Comparison of ENCODE assay signal across 9 mouse cellular contexts in the genomic region with DNA sequence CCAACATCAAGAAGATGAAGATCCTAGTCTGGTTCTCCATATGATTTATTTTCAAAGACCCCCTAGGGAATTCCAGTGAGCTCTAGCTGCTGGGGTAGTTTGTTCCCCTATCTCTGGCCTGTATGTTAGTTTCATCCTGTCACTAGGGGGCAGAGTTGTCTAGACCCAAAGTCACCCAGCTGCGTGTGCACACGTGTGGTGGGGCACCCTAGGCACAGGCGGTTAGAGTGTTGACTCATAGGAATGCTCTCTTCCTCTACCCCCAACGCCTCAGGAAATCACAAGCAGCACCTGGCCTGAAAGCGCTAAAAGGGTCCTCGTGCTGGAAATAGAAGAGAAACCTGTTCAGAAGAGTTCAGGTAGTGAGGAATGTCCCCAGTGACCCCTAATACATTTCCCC. TPM values are rescaled to one million over a fixed set of nuclear protein-coding genes. Genes with fewer than 3 reads are reported as not detected.
DNase-seq lines count a peak whose midpoint lies in the region; ATAC-seq and TF ChIP-seq lines count a peak whose summit lies in the region.
"Had no signal": no experiment of that assay in that cellular context is flagged by ENCODE, and none has a peak within 500 bp of the region (broad histone marks: within the 10 kb centered on the region; RNA-seq: fewer than 3 reads in every experiment).

No protein-coding gene starts in this region.

- H3K9ac ChIP-seq in intestine, embryonic 15.5 days, result no peak overlapping the region
- no peak overlapping the region for H3K9ac ChIP-seq in midbrain, embryonic 16.5 days (ENCODE audit: low read depth, low read length)

- TF ChIP-seq POLR2A in spleen, adult 2 months (IDR thresholded peaks at IDR 0.05; ENCODE audit: low read depth, low read length), result no peak

- peak; percentile 66; the same call in 1 of the 2 replicates for ATAC-seq in intestine, embryonic 15.5 days
- no peak for ATAC-seq in midbrain, embryonic 16.5 days
- ATAC-seq: Patski had no signal

- no peak overlapping the region for H3K4me2 ChIP-seq in intestine, embryonic 15.5 days (replicated peaks)
- no peak overlapping the region for H3K4me2 ChIP-seq in midbrain, embryonic 16.5 days (ENCODE audit: low read length)

- no peaks in the 10 kb centered on the region for H3K4me1 ChIP-seq in spleen, adult 2 months (ENCODE audit: control insufficient read depth, insufficient read depth, insufficient read length)
- H3K4me1 ChIP-seq in intestine, embryonic 15.5 days (replicated peaks), result no peaks in the 10 kb centered on the region; the same call in 1 of the 2 replicates
- H3K4me1 ChIP-seq in midbrain, embryonic 16.5 days (ENCODE audit: control insufficient read depth, insufficient read depth, low read length), result no peaks in the 10 kb centered on the region

- WGBS in spleen, adult 2 months, result 18% methylated on average over 6 of the region's 6 CpGs
- 28% methylated on average over 6 of the region's 6 CpGs for WGBS in intestine, embryonic 15.5 days
- 27% methylated on average over 6 of the region's 6 CpGs for WGBS in midbrain, embryonic 16.5 days

- H3K9me3 ChIP-seq in intestine, embryonic 15.5 days, result no peaks in the 10 kb centered on the region
- H3K9me3 ChIP-seq in midbrain, embryonic 16.5 days (replicated peaks; ENCODE audit: control insufficient read depth, low read length, poor library complexity, severe bottlenecking), result no peaks in the 10 kb centered on the region

- no peaks in the 10 kb centered on the region for H3K36me3 ChIP-seq in spleen, adult 2 months (ENCODE audit: control insufficient read depth, insufficient read depth, low read length)
- H3K36me3 ChIP-seq in intestine, embryonic 15.5 days, result no peaks in the 10 kb centered on the region
- no peaks in the 10 kb centered on the region for H3K36me3 ChIP-seq in midbrain, embryonic 16.5 days (ENCODE audit: control insufficient read depth, insufficient read depth, low read length)

- H3K27me3 ChIP-seq in spleen, adult 2 months (ENCODE audit: control insufficient read depth, insufficient read depth, low read length), result no peaks in the 10 kb centered on the region
- H3K27me3 ChIP-seq in intestine, embryonic 15.5 days (replicated peaks), result no peaks in the 10 kb centered on the region; the same call in 1 of the 2 replicates
- H3K27me3 ChIP-seq in midbrain, embryonic 16.5 days (ENCODE audit: control insufficient read depth, insufficient read depth, low read depth, low read length), result no peaks in the 10 kb centered on the region

- DNase-seq in adrenal gland, postnatal 10 days, result peak; percentile 35
- DNase-seq in adrenal gland, postnatal 25 days, result no peak
- peak; percentile 18 to 22 for DNase-seq in spleen, adult 2 months (ENCODE audit: low read depth in 1 of 2, low spot score in 2 of 2)
- DNase-seq in spleen, adult 12 weeks (ENCODE audit: low spot score), result no peak
- DNase-seq in lung, postnatal 4 days, result peak; percentile 26 to 51
- no peak for DNase-seq in cerebellum, adult 11 months

- no peak overlapping the region for H3K27ac ChIP-seq in spleen, adult 2 months (ENCODE audit: insufficient read depth, low read length)
- no peak overlapping the region for H3K27ac ChIP-seq in intestine, embryonic 15.5 days
- H3K27ac ChIP-seq in midbrain, embryonic 16.5 days (ENCODE audit: low read length), result no peak overlapping the region

- peak; percentile 36; the same call in 1 of the 2 replicates for TF ChIP-seq CTCF in spleen, adult 2 months (IDR thresholded peaks at IDR 0.05; ENCODE audit: extremely low read depth, insufficient read depth, insufficient read length, insufficient replicate concordance)

- no peak overlapping the region for H3K4me3 ChIP-seq in spleen, adult 2 months (ENCODE audit: extremely low read depth, insufficient read depth, insufficient read length)
- no peak overlapping the region for H3K4me3 ChIP-seq in intestine, embryonic 15.5 days (replicated peaks)
- H3K4me3 ChIP-seq in midbrain, embryonic 16.5 days (ENCODE audit: low read depth, low read length), result no peak overlapping the region

RNA-seq across cellular contexts. Expression of gene Dusp9, which starts 46.0 kb away (rescaled TPM):
- 1 to 10 TPM in 1 of 2 experiments, under 1 TPM in 1; 0.67 to 1.1 TPM for total RNA-seq in adrenal gland, postnatal 10 days (2021)
- 0.33 and 0.88 TPM in 2 replicates for total RNA-seq in adrenal gland, postnatal 25 days (2021)
- polyA plus RNA-seq in spleen, adult 2 months (2012; rRNA removed), result 0.87 and 1.4 TPM in 2 replicates
- polyA plus RNA-seq in intestine, embryonic 15.5 days (2015; fragmentation: Nextera tagmentation; extraction: Ambion mirVana), result 10.7 and 11.0 TPM in 2 replicates
- 0.21 and 0.22 TPM in 2 replicates for polyA plus RNA-seq in midbrain, embryonic 16.5 days (2015; fragmentation: Nextera tagmentation; extraction: Ambion mirVana)

Comparison
In these comparisons a context has a peak if more than half of its experiments do, and no peak if none do; other contexts are left out.
1. DNase-seq: peak in adrenal gland, postnatal 10 days (single experiment), spleen, adult 2 months (2 of 2) and lung, postnatal 4 days (2 of 2); none in adrenal gland, postnatal 25 days (single experiment), spleen, adult 12 weeks (single experiment) and cerebellum, adult 11 months (single experiment).